Mouse (Mus musculus) heart, postnatal 25 days (tissue): ENCODE results near the gene Prr12. TPM values are rescaled to one million over a fixed set of nuclear protein-coding genes. Genes with fewer than 3 reads are reported as not detected.
A peak's percentile ranks its signal among the peaks of the same experiment; 100 is the strongest.

Experiments
- DNase-seq: peaks from one replicate; pipeline ENCODE4 v3.0.0; 2022; ENCODE audit warnings: low spot score
- intact Hi-C: fragments of 180-260 bp; cut with DNase I; formaldehyde crosslinking; loops from one replicate; pipeline ENCODE4 v1.15.1; 2025
- total RNA-seq, 2 experiments: library from RNA; stranded (reverse); gene quantifications; 2 replicates each; pipeline ENCODE4 v1.2.3; 2021

The Prr12 gene
- total RNA-seq, 2 experiments from 2014 or later: 23.2 to 27.7 TPM

- DNase-seq: peak; percentile 82
- intact Hi-C loops: loop anchor here (2.0 to 10.0 kb wide), 2 partner anchors 117 to 225 kb away; no protein-coding TSS in a partner anchor
These were observed 27.2 kb upstream of the Prr12 start for GRCm38 (mm10) chr7:45079856-45080255.

- intact Hi-C loops: loop anchor here (1.0 to 10.0 kb wide), 3 partner anchors 58 to 226 kb away; partner anchors contain the start of genes Flt3l and Gm45713
- peak; percentile 41 for DNase-seq
These were observed 25.8 kb upstream of the Prr12 start for GRCm38 (mm10) chr7:45078513-45078912.

GRCm38 (mm10) chr7:45077829-45078228 is 25.1 kb upstream of the Prr12 start:
- intact Hi-C loops: loop anchor here (1.0 to 10.0 kb wide), 3 partner anchors 58 to 227 kb away; partner anchors contain the start of genes Flt3l and Gm45713
- no peak for DNase-seq

- DNase-seq: no peak
- intact Hi-C loops: loop anchor here (10.0 kb wide), 1 partner anchor 227 kb away; no protein-coding TSS in a partner anchor
These were observed 24.6 kb upstream of the Prr12 start for GRCm38 (mm10) chr7:45077322-45077721.

- intact Hi-C loops: loop anchor here (10.0 kb wide), 1 partner anchor 228 kb away; no protein-coding TSS in a partner anchor
- DNase-seq: no peak
These were observed 23.8 kb upstream of the Prr12 start for GRCm38 (mm10) chr7:45076501-45076900.

GRCm38 (mm10) chr7:45075405-45075804 is 22.7 kb upstream of the Prr12 start:
- no peak for DNase-seq
- intact Hi-C loops: loop anchor here (10.0 kb wide), 1 partner anchor 229 kb away; no protein-coding TSS in a partner anchor

- DNase-seq: no peak
- intact Hi-C loops: loop anchor here (10.0 kb wide), 1 partner anchor 231 kb away; no protein-coding TSS in a partner anchor
These were observed 21.3 kb upstream of the Prr12 start for GRCm38 (mm10) chr7:45073949-45074348.

- intact Hi-C loops: loop anchor here (10.0 kb wide), 1 partner anchor 232 kb away; no protein-coding TSS in a partner anchor
- DNase-seq: no peak
These were observed 20.6 kb upstream of the Prr12 start for GRCm38 (mm10) chr7:45073171-45073707.

GRCm38 (mm10) chr7:45072230-45072629 is 19.5 kb upstream of the Prr12 start:
- no peak for DNase-seq
- intact Hi-C loops: loop anchor here (10.0 kb wide), 1 partner anchor 233 kb away; no protein-coding TSS in a partner anchor

GRCm38 (mm10) chr7:45069671-45070070 is 17.0 kb upstream of the Prr12 start:
- intact Hi-C loops: loop anchor here (2.0 to 10.0 kb wide), 2 partner anchors 87 to 235 kb away; no protein-coding TSS in a partner anchor
- no peak for DNase-seq

- intact Hi-C loops: loop anchor here (2.0 kb wide), 1 partner anchor 85 kb away; no protein-coding TSS in a partner anchor
- DNase-seq: no peak
These were observed 15.3 kb upstream of the Prr12 start for GRCm38 (mm10) chr7:45068000-45068318.

GRCm38 (mm10) chr7:45067190-45067999 is 14.7 kb upstream of the Prr12 start:
- DNase-seq: no peak
- intact Hi-C loops: no loop called here

GRCm38 (mm10) chr7:45062239-45062835 is 9.7 kb upstream of the Prr12 start, which contains the start of the genes Nosip and Prrg2:
Nosip (plus strand) TSS chr7:45062429.
Prrg2 (minus strand) TSS chr7:45062677.
- intact Hi-C loops: no loop called here
- DNase-seq: peak; percentile 87

- intact Hi-C loops: no loop called here
These were observed 8.9 kb upstream of the Prr12 start for GRCm38 (mm10) chr7:45061532-45062075.

GRCm38 (mm10) chr7:45060632-45061122 is 8.0 kb upstream of the Prr12 start:
- intact Hi-C loops: no loop called here

More at GRCm38 (mm10) chr7:45061532-45062075, 8.9 kb upstream of the Prr12 start:
- no peak for DNase-seq

GRCm38 (mm10) chr7:45058607-45059571 is 6.2 kb upstream of the Prr12 start:
- no peak for DNase-seq
- intact Hi-C loops: no loop called here

More at GRCm38 (mm10) chr7:45060632-45061122, 8.0 kb upstream of the Prr12 start:
- no peak for DNase-seq

- intact Hi-C loops: no loop called here
- DNase-seq: no peak
These were observed 4.3 kb upstream of the Prr12 start for GRCm38 (mm10) chr7:45056972-45057348.

GRCm38 (mm10) chr7:45056329-45056971 is 3.8 kb upstream of the Prr12 start:
- intact Hi-C loops: no loop called here
- DNase-seq: no peak
